Mouse (Mus musculus): Measurements from ENCODE around the gene Slc9a3. TPM values are rescaled to one million over a fixed set of nuclear protein-coding genes. Genes with fewer than 3 reads are reported as not detected.

Slc9a3 gene
- 3.1 and 7.0 TPM in 2 replicates for polyA plus RNA-seq (2012; rRNA removed)

GRCm38 (mm10) chr13:74121141-74121602 is at the start of gene Slc9a3:
Gene Slc9a3, plus strand, starts transcription at chr13:74121457.
- no peak for DNase-seq (ENCODE audit: low read depth)

GRCm38 (mm10) chr13:74071714-74072113 is 49.5 kb upstream of the Slc9a3 start:
- no peak for DNase-seq (ENCODE audit: low read depth)

- no peak for DNase-seq (ENCODE audit: low read depth)
Measured at GRCm38 (mm10) chr13:74073369-74073768, 47.9 kb upstream of the Slc9a3 start.

GRCm38 (mm10) chr13:74090265-74090664 is 31.0 kb upstream of the Slc9a3 start:
- DNase-seq (ENCODE audit: low read depth): peak; percentile 55

GRCm38 (mm10) chr13:74095936-74096335 is 25.3 kb upstream of the Slc9a3 start:
- no peak for DNase-seq (ENCODE audit: low read depth)

- DNase-seq (ENCODE audit: low read depth): no peak
Measured at GRCm38 (mm10) chr13:74096715-74097363, 24.4 kb upstream of the Slc9a3 start.

GRCm38 (mm10) chr13:74098913-74099312 is 22.3 kb upstream of the Slc9a3 start:
- no peak for DNase-seq (ENCODE audit: low read depth)

GRCm38 (mm10) chr13:74102108-74102830 is 19.0 kb upstream of the Slc9a3 start:
- DNase-seq (ENCODE audit: low read depth): no peak

- peak; percentile 16 for DNase-seq (ENCODE audit: low read depth)
Measured at GRCm38 (mm10) chr13:74102831-74103582, 18.2 kb upstream of the Slc9a3 start.

GRCm38 (mm10) chr13:74104417-74104816 is 16.8 kb upstream of the Slc9a3 start:
- no peak for DNase-seq (ENCODE audit: low read depth)

GRCm38 (mm10) chr13:74107410-74107809 is 13.8 kb upstream of the Slc9a3 start:
- no peak for DNase-seq (ENCODE audit: low read depth)

- DNase-seq (ENCODE audit: low read depth): no peak
Measured at GRCm38 (mm10) chr13:74112593-74112992, 8.7 kb upstream of the Slc9a3 start.

- no peak for DNase-seq (ENCODE audit: low read depth)
Measured at GRCm38 (mm10) chr13:74113626-74114191, 7.5 kb upstream of the Slc9a3 start.

- no peak for DNase-seq (ENCODE audit: low read depth)
Measured at GRCm38 (mm10) chr13:74121795-74122330, 606 bp downstream of the Slc9a3 start.

GRCm38 (mm10) chr13:74122632-74123031 is 1.4 kb downstream of the Slc9a3 start:
- no peak for DNase-seq (ENCODE audit: low read depth)

- no peak for DNase-seq (ENCODE audit: low read depth)
Measured at GRCm38 (mm10) chr13:74127571-74127970, 6.3 kb downstream of the Slc9a3 start.

- DNase-seq (ENCODE audit: low read depth): no peak
Measured at GRCm38 (mm10) chr13:74129909-74130308, 8.7 kb downstream of the Slc9a3 start.

GRCm38 (mm10) chr13:74138906-74139647 is 17.8 kb downstream of the Slc9a3 start:
- DNase-seq (ENCODE audit: low read depth): no peak

GRCm38 (mm10) chr13:74140793-74141192 is 19.5 kb downstream of the Slc9a3 start:
- DNase-seq (ENCODE audit: low read depth): no peak

- DNase-seq (ENCODE audit: low read depth): no peak
Measured at GRCm38 (mm10) chr13:74143282-74143681, 22.0 kb downstream of the Slc9a3 start.

Data from gonadal fat pad, adult 2 months (tissue).